Mouse (Mus musculus) heart, embryonic 13.5 days (tissue): Measurements from ENCODE around the gene Lrrc9. TPM values are rescaled to one million over a fixed set of nuclear protein-coding genes. Genes with fewer than 3 reads are reported as not detected.

Source experiments
- ATAC-seq: fragments of 200-750 bp; cut with Nextera tagmentation; 2 replicates; pipeline ENCODE4 v1.8.0; 2017; ENCODE audit warnings: moderate TSS enrichment; ENCODE audit not compliant: insufficient number of reproducible peaks, low FRiP score, low TSS enrichment; ENCODE audit errors: extremely low read depth
- H3K27ac ChIP-seq: fragments of 300-500 bp; sonication (generic); replicated peaks from 2 replicates; pipeline ENCODE4 v1.5.1; 2015; ENCODE audit warnings: moderate library complexity, mild to moderate bottlenecking, inconsistent platforms
- H3K27me3 ChIP-seq: fragments of 300-500 bp; sonication (generic); replicated peaks from 2 replicates; pipeline ENCODE4 v1.6.1; 2015; ENCODE audit warnings: mild to moderate bottlenecking, inconsistent platforms
- H3K36me3 ChIP-seq: fragments of 300-500 bp; sonication (generic); 2 replicates; pipeline ENCODE4 v1.6.1; 2015; ENCODE audit warnings: mild to moderate bottlenecking, inconsistent platforms
- H3K4me1 ChIP-seq: fragments of 300-500 bp; sonication (generic); 2 replicates; pipeline ENCODE4 v1.6.1; 2015; ENCODE audit warnings: inconsistent platforms
- H3K4me2 ChIP-seq: fragments of 300-500 bp; sonication (generic); 2 replicates; pipeline ENCODE4 v1.6.1; 2015; ENCODE audit warnings: inconsistent platforms, mild to moderate bottlenecking, moderate library complexity
- H3K4me3 ChIP-seq: fragments of 300-500 bp; sonication (generic); 2 replicates; pipeline ENCODE4 v1.5.1; 2015; ENCODE audit warnings: moderate library complexity, mild to moderate bottlenecking, inconsistent platforms
- H3K9ac ChIP-seq: fragments of 300-500 bp; sonication (generic); 2 replicates; pipeline ENCODE4 v1.6.1; 2015; ENCODE audit warnings: inconsistent platforms, mild to moderate bottlenecking, moderate library complexity
- H3K9me3 ChIP-seq: fragments of 300-500 bp; sonication (generic); 2 replicates; pipeline ENCODE4 v1.6.1; 2016; ENCODE audit warnings: inconsistent platforms
- WGBS: fragments of 180-500 bp; shearing (Covaris S2); methylation state at CpG from one replicate; pipeline ENCODE4 v1.1.7; 2015; ENCODE audit warnings: mixed read lengths; 5-methylcytosine and 5-hydroxymethylcytosine counted together
- polyA plus RNA-seq: library from polyadenylated mRNA; unstranded; fragments of >200 nt; fragmentation: Nextera tagmentation; extraction: Ambion mirVana; gene quantifications from 2 replicates; pipeline ENCODE4 v1.2.1, GENCODE M21; 2015

Lrrc9 gene
- polyA plus RNA-seq, 1 experiment from 2014 or later, result 0.79 TPM

GRCm38 (mm10) chr12:72519855-72520254 lies 78.2 kb downstream of the Lrrc9 start:
- no peak overlapping the region for H3K27ac ChIP-seq
- no peaks in the 10 kb centered on the region for H3K4me1 ChIP-seq
- no peak overlapping the region for H3K4me3 ChIP-seq
- no peaks in the 10 kb centered on the region for H3K27me3 ChIP-seq
- no peaks in the 10 kb centered on the region for H3K9me3 ChIP-seq
- H3K9ac ChIP-seq, result no peak overlapping the region
- H3K4me2 ChIP-seq, result no peak overlapping the region
- WGBS, result 63% methylated on average over 5 of the region's 5 CpGs
- no peaks in the 10 kb centered on the region for H3K36me3 ChIP-seq
- no peak for ATAC-seq

DNA sequence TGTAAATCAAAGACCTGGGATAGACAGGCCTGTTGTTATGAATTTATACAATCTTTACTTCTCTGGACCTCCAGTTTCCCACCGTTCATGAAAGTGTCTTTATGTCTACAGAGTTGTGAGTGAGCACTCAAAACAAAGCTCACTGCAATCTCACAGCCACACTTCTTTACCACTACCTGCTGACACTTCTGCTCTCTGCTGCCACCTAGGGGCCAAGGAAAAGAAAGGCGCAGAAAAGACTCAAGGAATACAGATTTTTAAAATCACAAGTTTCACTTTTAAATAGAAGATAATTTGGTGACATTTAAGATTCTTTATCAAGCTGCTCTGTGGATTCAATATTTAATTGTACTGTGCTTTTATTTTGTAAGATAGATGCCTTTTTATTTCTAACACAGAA lies 79.0 kb downstream of the Lrrc9 start:
- Histone ChIP-seq H3K4me2 (no peak overlapping the region), H3K36me3 (no peaks in the 10 kb centered on the region), H3K27me3 (no peaks in the 10 kb centered on the region), H3K27ac (no peak overlapping the region), H3K4me3 (no peak overlapping the region), H3K4me1 (peaks cover 3% of the 10 kb centered on the region; the same call in 1 of the 2 replicates), H3K9me3 (no peaks in the 10 kb centered on the region), H3K9ac (no peak overlapping the region)
- ATAC-seq, result no peak
- WGBS, result 6% methylated on average over 2 of the region's 2 CpGs

- Histone ChIP-seq H3K9me3 (peaks cover 7% of the 10 kb centered on the region; the same call in 1 of the 2 replicates), H3K27ac (no peak overlapping the region), H3K27me3 (no peaks in the 10 kb centered on the region), H3K9ac (no peak overlapping the region), H3K4me3 (no peak overlapping the region), H3K36me3 (no peaks in the 10 kb centered on the region), H3K4me1 (peaks cover 3% of the 10 kb centered on the region; the same call in 1 of the 2 replicates), H3K4me2 (no peak overlapping the region)
- no peak for ATAC-seq
- 32% methylated on average over 4 of the region's 4 CpGs for WGBS
Observed at GRCm38 (mm10) chr12:72525588-72525987, 83.9 kb downstream of the Lrrc9 start.

- H3K4me1 ChIP-seq, result peaks cover 8% of the 10 kb centered on the region
- ATAC-seq, result no peak
Observed at GRCm38 (mm10) chr12:72532303-72532702, 90.6 kb downstream of the Lrrc9 start.

DNA sequence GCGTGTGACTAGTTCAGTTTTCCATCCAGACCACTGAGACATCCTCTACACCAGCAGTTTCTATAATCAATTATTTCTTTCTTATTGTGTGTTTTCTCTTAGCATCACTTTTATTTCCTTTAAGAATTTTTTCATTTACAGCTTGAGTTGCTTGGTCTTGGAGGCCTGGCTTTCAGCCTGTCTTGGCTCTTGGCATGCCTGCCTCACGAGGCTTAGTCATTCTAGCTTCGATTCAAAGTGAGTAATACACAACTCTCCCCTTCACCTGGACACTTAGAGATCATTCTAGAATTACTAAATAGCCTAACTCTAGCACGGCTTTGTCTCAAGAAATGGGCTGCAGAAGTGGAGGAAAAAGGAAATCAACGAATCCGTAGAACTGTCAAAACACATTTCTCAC lies 92.3 kb downstream of the Lrrc9 start:
- Histone ChIP-seq H3K27me3 (no peaks in the 10 kb centered on the region), H3K27ac (no peak overlapping the region), H3K4me2 (no peak overlapping the region), H3K9me3 (peaks cover 7% of the 10 kb centered on the region; the same call in 1 of the 2 replicates), H3K4me3 (no peak overlapping the region), H3K36me3 (no peaks in the 10 kb centered on the region), H3K9ac (no peak overlapping the region), H3K4me1 (peaks cover 8% of the 10 kb centered on the region)
- no peak for ATAC-seq
- WGBS, result 74% methylated on average over 6 of the region's 6 CpGs

More at GRCm38 (mm10) chr12:72532303-72532702, 90.6 kb downstream of the Lrrc9 start:
- Histone ChIP-seq H3K27ac (no peak overlapping the region), H3K4me2 (no peak overlapping the region), H3K4me3 (no peak overlapping the region), H3K27me3 (no peaks in the 10 kb centered on the region), H3K36me3 (no peaks in the 10 kb centered on the region), H3K9me3 (peaks cover 7% of the 10 kb centered on the region; the same call in 1 of the 2 replicates), H3K9ac (no peak overlapping the region)
- WGBS, result 60% methylated on average over 7 of the region's 7 CpGs

- H3K27ac ChIP-seq, result peak overlapping the region; percentile 53
Observed at GRCm38 (mm10) chr12:72535599-72535998, 93.9 kb downstream of the Lrrc9 start.

GRCm38 (mm10) chr12:72536021-72536597 lies 94.4 kb downstream of the Lrrc9 start, which contains the start of gene Pcnx4:
Pcnx4 (plus strand) TSS chr12:72536383.
- no peaks in the 10 kb centered on the region for H3K9me3 ChIP-seq
- peak; percentile 100 for ATAC-seq
- WGBS, result under 1% methylated on average over 45 of the region's 45 CpGs
- peak within 1 kb of the TSS; percentile 86 for H3K9ac ChIP-seq
- H3K4me1 ChIP-seq, result peaks cover 8% of the 10 kb centered on the region
- H3K4me2 ChIP-seq, result peak within 1 kb of the TSS; percentile 81
- peaks cover 6% of the 10 kb centered on the region for H3K36me3 ChIP-seq
- peak within 1 kb of the TSS; percentile 81 for H3K4me3 ChIP-seq
- H3K27ac ChIP-seq, result peak within 1 kb of the TSS; percentile 63
- no peaks in the 10 kb centered on the region for H3K27me3 ChIP-seq

More at GRCm38 (mm10) chr12:72535599-72535998, 93.9 kb downstream of the Lrrc9 start:
- Histone ChIP-seq H3K27me3 (no peaks in the 10 kb centered on the region), H3K4me1 (peaks cover 8% of the 10 kb centered on the region), H3K36me3 (peaks cover 6% of the 10 kb centered on the region), H3K9ac (peak overlapping the region; percentile 75), H3K9me3 (no peaks in the 10 kb centered on the region), H3K4me3 (peak overlapping the region; percentile 81), H3K4me2 (peak overlapping the region; percentile 81)
- no peak for ATAC-seq
- 45% methylated on average over 3 of the region's 3 CpGs for WGBS

DNA sequence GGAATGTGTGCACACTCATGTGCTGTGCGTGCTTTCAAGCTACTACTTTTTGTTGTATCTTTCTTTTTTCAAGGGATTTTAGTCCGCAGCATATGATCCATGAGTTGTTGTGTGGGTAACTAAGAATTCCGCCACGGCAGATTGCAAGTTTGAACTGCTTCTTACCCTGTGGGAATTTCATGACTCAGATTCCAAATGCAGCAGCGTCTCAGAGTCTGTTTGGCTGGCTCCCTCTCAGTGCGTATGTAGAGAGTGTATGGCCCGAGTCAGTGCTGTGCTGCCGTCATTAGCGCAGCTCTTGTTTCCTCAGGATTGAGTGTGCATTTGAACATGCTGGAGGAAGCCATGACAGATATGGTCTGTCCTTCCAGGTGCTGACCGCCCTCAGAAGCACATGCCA lies 96.9 kb downstream of the Lrrc9 start:
- no peaks in the 10 kb centered on the region for H3K27me3 ChIP-seq
- H3K9ac ChIP-seq, result no peak overlapping the region
- ATAC-seq, result no peak
- peaks cover 8% of the 10 kb centered on the region for H3K4me1 ChIP-seq
- no peaks in the 10 kb centered on the region for H3K9me3 ChIP-seq
- peaks cover 26% of the 10 kb centered on the region for H3K36me3 ChIP-seq
- no peak overlapping the region for H3K27ac ChIP-seq
- H3K4me3 ChIP-seq, result no peak overlapping the region
- 79% methylated on average over 10 of the region's 10 CpGs for WGBS
- no peak overlapping the region for H3K4me2 ChIP-seq

DNA sequence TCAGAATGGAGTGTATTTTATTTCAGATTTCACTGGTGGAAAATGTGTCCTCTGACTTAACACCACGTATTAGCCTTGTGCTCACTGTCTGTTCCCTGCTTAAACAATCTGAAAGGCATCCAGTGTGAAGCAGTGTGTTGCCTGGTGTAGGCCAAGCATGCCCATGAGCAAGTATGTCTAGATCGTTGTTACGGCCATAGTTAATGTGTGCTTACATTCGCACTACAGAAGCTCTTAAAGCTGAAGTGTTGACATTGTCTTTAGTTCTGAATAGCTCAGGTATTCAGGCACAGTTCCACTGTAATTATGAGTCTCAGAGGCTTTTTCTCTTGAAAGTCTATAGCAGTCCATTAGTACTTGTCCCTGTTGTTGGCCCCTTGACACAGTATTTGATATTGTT lies 112.7 kb downstream of the Lrrc9 start:
- no peak overlapping the region for H3K9ac ChIP-seq
- no peak overlapping the region for H3K27ac ChIP-seq
- no peaks in the 10 kb centered on the region for H3K27me3 ChIP-seq
- no peak overlapping the region for H3K4me2 ChIP-seq
- WGBS, result 63% methylated on average over 4 of the region's 4 CpGs
- no peak for ATAC-seq
- H3K36me3 ChIP-seq, result peaks cover 7% of the 10 kb centered on the region; the same call in 1 of the 2 replicates
- H3K4me1 ChIP-seq, result no peaks in the 10 kb centered on the region
- no peaks in the 10 kb centered on the region for H3K9me3 ChIP-seq
- no peak overlapping the region for H3K4me3 ChIP-seq

GRCm38 (mm10) chr12:72564281-72564795 lies 122.7 kb downstream of the Lrrc9 start:
- Histone ChIP-seq H3K9me3 (no peaks in the 10 kb centered on the region), H3K36me3 (peaks cover 4% of the 10 kb centered on the region), H3K27me3 (no peaks in the 10 kb centered on the region), H3K9ac (no peak overlapping the region), H3K4me1 (no peaks in the 10 kb centered on the region), H3K27ac (no peak overlapping the region), H3K4me3 (no peak overlapping the region), H3K4me2 (no peak overlapping the region)
- WGBS, result 67% methylated on average over 4 of the region's 4 CpGs
- no peak for ATAC-seq
